Mouse (Mus musculus): ENCODE results near the gene Gm32802.
A peak's percentile ranks its signal among the peaks of the same experiment; 100 is the strongest.
"Not testable (repeated sequence)": the region's sequence is repeated elsewhere in the genome, so short reads cannot be mapped to it uniquely, and the experiment has no call there.

Gene Gm32802

GRCm38 (mm10) chr10:118258388-118258787 lies at the start of gene Gm32802:
Gene Gm32802 (plus strand): TSS chr10:118258688.
- not testable (repeated sequence) for DNase-seq (ENCODE audit: extremely low spot score)

GRCm38 (mm10) chr10:118215719-118216393 lies 42.6 kb upstream of the Gm32802 start:
- DNase-seq (ENCODE audit: extremely low spot score), result not testable (repeated sequence)

DNA sequence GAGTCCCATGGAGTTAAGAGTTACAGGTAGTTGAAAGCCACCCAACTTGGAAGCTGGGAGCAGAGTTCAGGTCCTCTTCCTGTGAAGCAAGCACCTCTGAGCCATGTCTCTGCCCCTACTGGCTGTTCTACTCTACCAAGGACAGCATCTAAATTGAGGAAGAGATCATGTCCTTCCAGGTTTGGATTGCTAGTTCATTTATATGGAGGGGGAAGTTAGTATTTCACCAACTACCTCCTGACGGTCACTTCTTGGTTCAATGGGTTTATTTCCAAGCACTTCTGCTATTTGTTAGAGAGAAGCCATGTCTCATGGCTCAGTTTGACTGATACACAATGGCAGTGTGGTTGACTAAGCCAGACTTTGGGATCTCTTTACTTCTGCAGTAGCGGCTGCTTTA lies 30.9 kb upstream of the Gm32802 start:
- DNase-seq (ENCODE audit: extremely low spot score), result not testable (repeated sequence)

DNA sequence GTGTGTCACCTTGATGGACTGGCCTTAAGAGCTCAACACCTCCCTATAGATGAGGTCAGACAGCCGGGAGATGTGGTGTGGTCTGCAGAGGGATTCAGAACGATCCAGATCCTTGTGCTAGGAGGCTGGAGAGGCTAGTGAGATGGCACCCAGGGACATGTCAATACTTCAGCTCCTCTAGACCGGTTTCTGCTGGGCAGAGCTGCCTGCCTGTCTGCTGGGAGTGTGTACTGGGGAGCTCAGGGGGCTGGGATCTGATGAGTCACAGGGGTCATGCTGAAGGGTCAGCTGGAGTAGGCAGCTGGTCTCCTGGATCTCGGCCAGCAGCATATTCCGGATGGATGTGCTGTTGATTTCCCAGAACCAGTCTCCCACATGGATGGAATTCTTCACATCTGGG lies 25.9 kb upstream of the Gm32802 start:
- not testable (repeated sequence) for DNase-seq (ENCODE audit: extremely low spot score)

DNA sequence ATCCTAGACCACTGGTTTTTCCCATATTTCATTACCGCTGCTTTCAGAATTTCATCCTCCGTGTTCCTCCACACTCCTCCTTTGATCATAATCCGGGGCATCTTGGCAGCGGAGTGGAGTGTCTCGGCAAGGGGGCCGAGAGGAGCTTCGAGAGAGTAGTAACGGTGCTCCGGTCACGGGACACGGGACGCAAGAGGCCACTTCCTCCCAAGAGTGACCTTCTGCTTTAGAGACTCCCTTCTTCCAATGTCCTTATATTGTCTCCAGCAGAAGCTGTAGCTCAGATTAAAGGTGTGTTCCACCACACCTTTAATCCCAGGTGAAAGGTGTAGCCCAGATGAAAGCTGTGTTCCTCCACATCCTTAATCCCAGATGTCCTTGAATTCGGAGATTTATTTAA lies 17.8 kb upstream of the Gm32802 start, which contains the start of gene Gm32717:
Gm32717 (minus strand) TSS at position 101 of the 400 bp plus-strand sequence.
- DNase-seq (ENCODE audit: extremely low spot score), result not testable (repeated sequence)

GRCm38 (mm10) chr10:118249006-118249595 lies 9.4 kb upstream of the Gm32802 start:
- DNase-seq (ENCODE audit: extremely low spot score), result not testable (repeated sequence)

- DNase-seq (ENCODE audit: extremely low spot score), result peak; percentile 59
Observed at GRCm38 (mm10) chr10:118250852-118251295, 7.6 kb upstream of the Gm32802 start.

DNA sequence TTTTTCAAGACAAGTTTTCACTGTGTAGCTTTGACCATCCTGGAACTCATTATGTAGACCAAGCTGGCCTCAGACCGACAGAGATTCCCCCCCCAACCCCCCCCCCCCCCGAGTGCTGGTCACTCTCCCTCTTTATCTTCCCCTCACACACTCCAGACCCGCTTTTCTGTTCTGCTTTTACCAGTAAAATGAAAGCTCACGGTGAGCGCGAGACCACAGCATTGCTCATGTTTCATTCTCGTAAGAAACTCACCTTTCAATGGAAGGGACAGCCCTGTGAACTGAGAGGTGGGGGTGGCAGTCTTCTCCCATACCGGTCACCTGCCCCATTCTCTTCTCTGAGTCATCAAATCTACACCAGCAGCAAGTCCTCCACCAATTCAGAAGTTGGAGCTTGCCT lies 10.3 kb downstream of the Gm32802 start:
- DNase-seq (ENCODE audit: extremely low spot score), result not testable (repeated sequence)

- not testable (repeated sequence) for DNase-seq (ENCODE audit: extremely low spot score)
Observed at GRCm38 (mm10) chr10:118271416-118271815, 12.9 kb downstream of the Gm32802 start.

DNA sequence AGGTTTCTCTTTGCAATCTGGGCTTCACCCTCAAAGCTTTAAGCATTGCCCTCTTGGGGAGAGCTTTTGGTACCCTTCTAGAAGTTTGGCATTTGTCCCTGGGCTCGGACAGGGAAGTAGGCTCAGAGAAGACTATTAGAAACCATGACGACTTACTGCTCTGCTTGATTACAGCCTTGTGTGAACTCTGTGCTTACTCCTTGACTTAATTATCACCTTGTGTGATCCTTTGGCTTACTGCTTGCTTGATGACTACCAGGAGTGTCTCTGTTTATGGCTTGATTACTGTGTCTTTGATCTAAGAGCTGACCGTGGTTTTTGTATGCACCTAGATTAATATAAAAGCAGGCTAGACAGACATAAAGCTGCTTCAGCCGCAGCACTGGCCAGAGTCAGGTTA lies 19.6 kb downstream of the Gm32802 start:
- not testable (repeated sequence) for DNase-seq (ENCODE audit: extremely low spot score)

- DNase-seq (ENCODE audit: extremely low spot score), result not testable (repeated sequence)
Observed at GRCm38 (mm10) chr10:118282565-118282964, 24.1 kb downstream of the Gm32802 start.

- not testable (repeated sequence) for DNase-seq (ENCODE audit: extremely low spot score)
Observed at GRCm38 (mm10) chr10:118283016-118283415, 24.5 kb downstream of the Gm32802 start.

- DNase-seq (ENCODE audit: extremely low spot score), result no peak
Observed at GRCm38 (mm10) chr10:118294938-118295337, 36.5 kb downstream of the Gm32802 start, which contains the start of gene Iltifb. Gene Iltifb (minus strand): TSS chr10:118295038.

DNA sequence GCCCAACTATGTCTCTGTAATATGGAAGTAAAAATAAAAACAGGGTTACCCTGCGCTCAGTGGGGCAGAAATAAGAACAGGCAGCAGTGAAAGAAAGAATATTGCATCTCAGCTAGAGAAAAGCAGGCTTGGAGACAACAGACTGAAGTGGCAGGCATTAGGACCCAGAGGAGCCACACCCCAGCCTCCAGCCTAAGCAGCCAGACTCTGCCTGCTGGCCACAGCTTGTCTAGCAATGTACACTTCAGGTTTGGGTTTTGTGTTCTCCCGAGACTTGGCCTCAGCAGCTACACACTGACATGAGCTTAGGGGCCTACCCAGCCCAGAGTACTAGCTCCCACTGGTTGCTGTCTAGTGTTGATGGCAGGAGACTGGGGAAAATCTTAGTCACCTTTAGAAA lies 43.6 kb downstream of the Gm32802 start:
- DNase-seq (ENCODE audit: extremely low spot score), result not testable (repeated sequence)

Data from embryo, embryonic 9.5 days (tissue).